Mouse (Mus musculus) lung, adult 18-20 months (tissue): ENCODE results near the gene Nup160.

Experiments
- DNase-seq, 2 experiments: peaks; one replicate each; pipeline ENCODE4 v3.0.0; 2022; ENCODE audit warnings: mixed read lengths in 2 of 2

Nup160 gene

DNA sequence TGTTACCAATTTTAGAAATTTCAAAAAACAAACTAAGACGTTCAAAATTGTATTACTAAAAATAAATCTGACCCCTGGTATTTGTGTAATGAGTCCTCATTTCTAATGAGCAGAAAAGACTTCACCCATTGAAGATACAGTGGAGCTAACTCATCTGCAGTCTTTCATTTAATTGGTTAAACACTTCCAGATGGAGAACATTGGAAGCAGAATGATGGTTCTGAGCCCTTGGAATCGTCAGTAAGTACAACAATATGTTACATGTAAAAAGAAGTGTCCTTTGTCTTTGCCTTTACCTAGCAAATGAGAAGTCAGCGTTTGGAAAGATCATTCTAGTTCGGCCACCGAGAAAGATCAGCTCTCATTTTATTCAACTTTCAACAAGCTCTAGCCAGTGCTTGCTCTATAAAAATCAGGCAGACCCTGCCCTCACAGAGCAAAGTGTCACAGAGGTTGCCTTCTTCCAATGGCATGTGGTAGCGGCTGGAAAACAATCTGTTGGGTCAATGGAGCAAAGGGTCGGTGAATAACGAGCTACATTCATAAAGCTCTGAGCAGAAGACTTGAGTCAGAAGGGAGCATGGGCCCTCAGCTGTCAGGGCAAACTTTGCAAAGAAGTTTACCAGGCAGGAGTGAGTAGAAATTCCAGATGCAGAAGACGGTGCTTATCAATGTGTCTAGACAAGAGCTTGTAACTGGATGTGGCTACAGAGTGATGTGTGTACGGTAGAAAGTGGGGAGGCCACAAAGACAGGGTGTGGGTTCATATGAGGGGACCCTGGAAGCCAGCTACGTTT lies 10.2 kb upstream of the Nup160 start:
- DNase-seq = no peak

DNA sequence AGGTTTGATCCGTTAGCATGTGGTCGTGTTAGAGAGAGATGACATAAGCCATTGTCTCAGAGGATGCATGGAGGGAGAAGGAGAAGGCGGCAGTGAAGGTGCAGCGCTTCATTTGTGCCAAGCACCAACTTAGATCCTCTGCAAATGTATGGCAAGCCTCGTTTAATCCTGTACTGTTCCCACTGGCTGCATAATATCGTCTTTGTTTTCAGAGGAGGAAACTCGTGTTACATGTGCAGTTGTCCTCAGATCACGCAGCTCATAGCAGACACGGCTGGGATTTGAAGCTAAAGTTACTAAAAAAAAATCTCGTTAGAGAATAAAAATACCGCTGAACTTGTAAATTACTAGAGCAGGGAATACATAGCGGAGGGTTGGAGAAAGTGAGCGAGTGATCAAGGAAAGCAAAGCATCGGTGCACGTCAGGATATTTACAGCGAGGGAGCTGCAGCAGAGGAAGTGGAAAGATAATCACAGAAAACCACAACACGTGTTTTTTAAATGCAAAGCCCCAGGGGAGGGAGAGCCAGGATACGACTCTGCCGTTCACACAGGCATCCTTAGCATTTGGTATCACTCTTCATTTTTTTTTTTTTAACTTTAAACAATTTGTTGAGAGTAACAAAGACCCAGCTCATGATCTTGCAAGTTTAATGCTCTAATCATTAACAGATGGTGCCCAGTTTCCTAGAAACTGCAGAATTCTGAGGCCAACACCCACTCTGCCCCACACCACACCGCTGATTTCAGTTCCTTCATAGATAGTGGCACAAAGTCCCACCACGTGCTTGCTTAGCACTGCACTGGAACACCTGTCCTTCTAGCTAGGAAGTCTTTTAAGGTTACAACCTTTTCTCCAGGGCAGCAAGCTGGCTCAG lies 9.4 kb upstream of the Nup160 start:
- no peak for DNase-seq

DNA sequence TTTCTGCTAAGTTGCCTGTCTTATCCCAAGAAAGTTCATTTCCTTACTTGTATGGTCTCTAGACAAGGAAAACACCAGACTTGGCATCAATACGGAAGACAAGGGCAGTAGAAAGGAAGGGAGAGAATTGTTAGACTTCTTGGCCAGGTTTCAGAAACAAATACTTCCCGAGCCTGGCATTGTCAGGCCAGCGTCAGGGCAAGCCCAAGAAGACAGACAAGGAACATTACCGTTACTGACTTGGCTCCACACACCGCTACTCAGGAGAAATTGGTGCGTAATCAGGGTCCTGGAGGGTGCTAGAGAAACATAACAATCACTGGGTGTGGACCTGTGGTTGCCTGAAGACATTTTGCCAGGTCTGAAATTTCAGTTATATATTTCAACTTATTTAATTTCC lies 6.7 kb upstream of the Nup160 start:
- peak; percentile 36 to 69 for DNase-seq

DNA sequence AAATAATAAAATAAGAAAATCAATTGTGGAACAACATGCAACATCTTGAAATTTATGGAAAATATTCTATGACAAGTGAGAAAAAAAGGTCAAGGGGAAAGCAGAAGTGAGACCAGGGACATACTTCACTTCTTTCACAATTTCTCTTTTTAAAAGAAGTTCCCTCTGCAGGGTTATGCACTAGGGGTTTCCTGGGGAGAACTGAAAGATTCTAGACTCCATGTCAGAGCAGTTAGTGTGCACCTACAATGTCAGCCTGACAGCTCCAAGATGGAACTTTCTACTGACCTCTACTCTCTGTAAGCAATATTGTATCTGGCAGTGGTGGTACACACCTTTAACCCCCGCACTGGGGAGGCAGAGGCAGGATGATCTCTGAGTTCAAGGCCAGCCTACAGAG lies 3.7 kb upstream of the Nup160 start:
- DNase-seq = no peak

DNA sequence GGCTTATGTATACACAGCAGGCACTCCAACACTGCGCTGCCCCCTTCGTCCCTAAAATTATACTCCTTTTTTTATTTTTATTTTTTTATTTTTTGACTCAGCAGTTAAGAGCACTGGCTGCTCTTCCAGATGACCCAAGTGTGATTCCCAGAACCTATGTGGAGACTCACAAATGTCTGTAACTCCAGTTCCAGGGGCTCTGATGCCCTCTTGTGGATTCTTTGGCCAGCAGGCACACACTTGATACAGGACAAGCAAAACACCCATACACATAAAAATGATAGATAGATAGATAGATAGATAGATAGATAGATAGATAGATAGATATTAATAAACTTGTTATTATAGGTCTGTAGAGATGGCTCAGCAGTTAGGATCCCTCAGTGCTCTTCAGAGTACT lies 2.5 kb upstream of the Nup160 start:
- no peak for DNase-seq

DNA sequence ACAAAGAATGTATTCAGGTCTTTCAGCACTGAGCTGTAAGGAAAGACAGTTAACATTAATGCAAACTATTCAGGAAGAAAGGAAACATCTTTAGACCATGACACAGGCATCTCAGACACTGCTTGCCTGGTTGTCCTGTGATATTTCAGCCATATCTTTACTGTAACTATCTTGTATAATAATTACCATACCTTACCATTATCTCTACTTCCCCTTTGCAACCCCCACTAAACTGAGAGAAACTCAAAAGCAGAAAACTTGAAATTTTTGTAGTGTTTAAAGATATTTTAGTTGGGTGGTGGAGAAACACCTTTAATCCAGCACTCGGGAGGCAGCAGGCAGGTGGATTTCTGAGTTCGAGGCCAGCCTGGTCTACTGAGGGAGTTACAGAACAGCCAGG lies 1.5 kb upstream of the Nup160 start:
- no peak for DNase-seq

DNA sequence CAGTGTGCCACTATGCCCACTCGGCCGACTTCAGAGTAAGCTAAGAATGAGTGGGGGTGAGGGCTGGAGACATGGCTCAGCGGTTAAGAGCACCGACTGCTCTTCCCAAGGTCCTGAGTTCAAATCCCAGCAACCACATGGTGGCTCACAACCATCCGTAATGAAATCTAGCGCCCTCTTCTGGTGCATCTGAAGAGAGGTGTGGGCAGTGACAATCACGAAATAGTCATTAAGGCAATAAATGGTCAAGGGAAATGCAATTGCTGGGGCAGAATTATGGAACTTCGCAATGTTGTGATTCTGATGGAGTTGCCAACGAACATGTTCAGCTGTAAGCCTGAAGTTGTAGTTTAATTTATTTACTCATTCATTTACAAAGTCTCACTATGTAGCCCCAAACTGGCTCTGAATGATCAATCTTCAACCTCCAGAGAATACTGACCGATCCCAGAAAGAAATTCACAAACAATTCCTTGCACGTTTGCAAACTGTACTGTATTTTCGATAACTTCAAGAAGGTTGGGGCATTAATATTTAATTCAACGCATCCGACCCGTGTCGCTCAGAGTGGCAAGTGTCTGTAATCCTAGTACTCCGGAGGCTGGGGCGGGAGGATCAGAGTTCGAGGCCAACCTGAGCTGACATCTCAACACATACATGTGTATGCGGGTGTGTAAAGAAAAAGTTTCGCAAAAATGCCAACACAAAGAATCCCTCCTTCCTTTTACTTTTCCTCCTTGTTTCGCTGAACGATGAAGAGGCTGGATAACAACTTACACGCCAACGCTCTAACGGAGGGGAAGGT lies 1.4 kb downstream of the Nup160 start:
- no peak for DNase-seq

DNA sequence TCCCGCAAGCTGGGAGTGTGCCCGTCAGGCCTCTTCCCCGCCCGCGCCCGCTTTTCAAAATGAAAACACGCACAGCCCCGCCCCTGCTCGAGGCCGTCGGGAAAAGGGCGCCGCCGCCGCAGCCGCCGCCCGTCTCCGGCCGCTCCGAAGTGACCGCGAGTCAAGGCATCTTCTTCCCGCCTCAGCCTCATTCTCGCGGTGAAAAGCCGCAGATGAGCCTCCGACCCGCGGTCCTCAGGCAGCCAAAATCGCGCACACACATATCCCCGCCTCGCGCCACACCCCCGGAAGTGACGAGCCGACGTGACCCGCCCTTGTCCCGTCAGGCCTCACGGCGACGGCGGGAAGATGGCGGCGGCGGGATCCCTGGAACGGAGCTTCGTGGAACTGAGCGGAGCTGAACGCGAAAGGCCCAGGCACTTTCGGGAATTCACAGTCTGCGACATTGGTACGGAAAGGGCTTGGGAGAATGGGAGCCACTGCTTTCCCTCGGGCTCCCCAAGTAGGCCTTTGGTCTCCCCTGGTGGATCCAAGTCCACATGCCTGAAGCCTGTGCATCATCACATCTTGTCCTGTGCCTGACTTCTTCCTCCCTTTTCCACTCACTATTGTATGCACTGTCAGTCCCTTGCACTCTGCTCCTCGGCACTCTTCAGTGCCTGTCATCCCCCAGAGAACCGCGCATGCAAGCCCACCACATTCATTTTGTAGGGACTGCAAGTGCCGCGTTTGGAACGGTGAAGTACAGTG lies 2.2 kb downstream of the Nup160 start:
- DNase-seq = peak; percentile 92 to 93

DNA sequence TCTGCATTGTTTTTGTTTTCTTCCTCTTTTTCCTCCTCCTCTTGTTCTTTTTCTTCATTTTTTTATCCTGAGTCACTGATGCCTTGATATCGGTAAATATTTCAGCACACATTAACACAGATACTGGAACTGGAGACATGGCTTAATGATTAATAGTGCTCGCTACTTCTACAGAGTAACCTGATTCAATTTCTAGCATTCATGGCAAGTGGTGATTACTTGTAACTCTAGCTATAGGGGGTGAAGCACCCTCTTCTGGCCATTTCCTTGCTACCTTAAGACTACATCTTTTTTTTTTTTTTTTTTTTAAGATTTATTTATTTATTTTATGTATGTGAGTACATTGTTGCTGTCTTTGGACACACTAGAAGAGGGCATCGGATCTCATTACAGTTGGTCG lies 23.9 kb downstream of the Nup160 start:
- no peak for DNase-seq

DNA sequence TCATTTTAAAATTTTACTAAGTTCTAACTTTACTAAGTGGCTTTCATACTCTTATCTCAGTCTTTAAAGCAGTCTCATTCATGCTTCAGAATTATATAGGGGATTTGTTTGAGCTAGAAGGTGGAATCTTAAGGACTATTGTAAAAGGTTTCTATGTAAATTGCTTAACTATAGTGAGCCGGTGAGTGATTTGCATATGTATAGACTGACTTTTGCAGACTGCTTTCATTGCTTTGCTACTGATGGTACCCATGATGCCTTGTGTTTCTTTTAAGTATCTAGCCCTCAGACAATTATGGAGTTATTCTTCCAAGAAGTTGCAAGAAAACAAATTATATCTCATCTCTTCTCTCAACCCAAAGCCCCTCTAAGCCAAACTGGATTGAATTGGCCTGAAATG lies 31.5 kb downstream of the Nup160 start:
- DNase-seq = no peak

DNA sequence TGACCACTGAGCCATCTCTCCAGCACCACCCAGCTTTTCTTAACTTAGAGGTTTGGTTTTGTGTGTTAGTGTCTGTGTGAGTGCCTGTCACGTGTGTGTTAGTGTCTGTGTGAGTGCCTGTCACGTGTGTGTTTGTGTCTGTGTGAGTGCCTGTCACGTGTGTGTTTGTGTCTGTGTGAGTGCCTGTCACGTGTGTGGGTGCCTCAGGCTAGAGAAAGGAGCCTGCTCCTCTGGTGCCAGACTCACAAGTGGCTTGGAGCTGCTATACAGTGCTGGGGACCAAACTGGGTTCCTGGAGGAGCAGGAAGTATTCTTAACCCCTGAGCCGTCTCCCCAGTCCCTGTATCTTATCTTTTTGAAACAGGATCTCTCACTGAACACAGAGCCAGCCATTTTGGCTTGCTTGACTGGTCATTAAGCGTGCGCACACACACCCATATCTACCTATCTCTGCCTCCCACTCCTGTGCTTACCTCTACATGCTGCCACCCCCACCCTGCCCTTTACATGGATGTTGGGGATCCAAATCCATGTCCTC lies 38.6 kb downstream of the Nup160 start:
- no peak for DNase-seq

DNA sequence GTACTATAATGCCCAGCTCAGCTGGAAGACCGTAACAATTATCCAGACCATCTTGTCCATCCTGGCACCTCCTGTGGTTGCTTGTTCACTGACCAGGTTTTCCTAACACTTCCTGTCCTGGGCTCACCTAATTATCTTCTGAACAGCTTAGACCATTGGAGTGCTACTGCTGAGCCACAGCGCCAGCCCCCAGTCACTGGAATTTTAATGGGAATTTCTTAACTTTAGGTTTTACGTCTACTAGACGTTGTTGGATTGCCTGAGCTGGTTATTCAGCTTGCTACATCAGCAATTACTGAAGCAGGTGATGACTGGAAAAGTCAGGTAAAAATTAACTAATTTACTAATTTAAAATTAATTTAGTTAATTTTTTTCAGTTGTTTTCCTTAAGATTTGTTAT lies 40.4 kb downstream of the Nup160 start:
- DNase-seq = no peak

DNA sequence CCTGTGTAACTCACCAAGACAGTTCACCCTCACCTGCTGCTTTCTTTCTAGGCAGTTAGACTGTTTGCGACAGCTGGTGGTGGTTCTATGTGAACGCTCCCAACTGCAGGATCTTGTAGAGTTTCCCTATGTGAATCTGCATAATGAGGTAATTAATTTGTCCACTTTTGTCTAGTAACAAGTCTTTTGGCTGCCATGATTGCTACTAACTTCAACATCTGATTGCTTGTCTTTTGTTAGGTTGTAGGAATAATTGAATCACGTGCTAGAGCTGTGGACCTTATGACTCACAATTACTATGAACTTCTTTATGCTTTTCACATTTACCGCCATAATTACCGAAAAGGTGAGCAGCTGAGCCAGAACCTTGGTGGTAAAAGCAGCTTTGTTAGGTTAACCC lies 40.9 kb downstream of the Nup160 start:
- DNase-seq = no peak

DNA sequence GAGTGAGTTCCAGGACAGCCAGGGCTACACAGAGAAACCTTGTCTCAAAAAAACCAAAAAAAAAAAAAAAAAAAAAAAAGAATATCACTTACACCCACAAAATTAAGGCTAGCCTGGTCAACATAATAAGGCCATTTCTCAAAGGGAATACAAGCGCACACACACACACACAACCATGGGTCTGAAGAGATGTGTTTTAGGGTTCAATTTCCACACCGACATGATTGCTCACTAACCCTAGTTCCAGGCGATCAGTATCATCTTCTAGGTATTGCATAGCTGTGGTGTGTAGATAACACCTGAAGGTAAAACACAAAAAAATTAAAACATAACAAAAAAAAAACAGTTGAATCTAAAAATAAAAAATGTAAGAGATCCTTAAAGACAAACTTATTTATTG lies 49.8 kb downstream of the Nup160 start:
- no peak for DNase-seq

DNA sequence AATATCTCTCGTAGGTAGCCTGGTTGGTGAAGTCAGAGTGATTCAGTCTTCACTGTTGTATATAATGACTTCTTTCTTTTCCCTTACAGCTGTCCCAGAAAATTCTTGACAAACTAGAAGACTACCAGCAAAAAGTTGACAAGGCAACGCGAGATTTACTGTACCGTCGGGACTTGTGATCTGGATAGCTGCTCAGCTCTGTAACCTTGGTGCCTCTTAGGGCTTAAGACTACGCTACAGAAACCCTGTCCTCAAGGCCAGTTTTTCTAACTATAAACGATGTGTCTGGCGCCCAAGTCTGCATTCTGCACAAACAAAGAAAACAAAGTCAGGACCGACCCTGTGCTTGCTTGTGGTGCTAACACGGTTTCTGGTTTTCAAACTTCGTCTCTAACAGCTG lies 58.3 kb downstream of the Nup160 start:
- no peak for DNase-seq

DNA sequence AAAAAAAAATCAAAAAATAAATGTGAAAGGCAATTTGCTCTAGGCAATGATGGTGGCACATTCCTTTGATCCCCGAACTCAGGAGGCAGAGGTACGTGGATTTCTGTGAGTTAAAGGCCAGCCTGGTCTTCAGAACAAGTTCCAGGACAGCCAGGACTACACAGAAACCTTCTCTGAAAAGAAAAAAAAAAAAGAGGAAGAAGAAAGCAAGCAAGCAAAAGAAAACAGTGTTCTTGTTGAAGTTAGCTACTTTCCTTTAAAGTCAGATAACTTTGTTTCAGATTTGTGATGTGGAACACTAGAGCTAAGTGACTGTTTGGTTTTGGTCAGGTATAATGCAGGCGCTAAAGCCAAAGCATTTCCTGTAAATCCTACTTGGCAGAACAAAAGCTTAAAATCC lies 61.8 kb downstream of the Nup160 start:
- no peak for DNase-seq

DNA sequence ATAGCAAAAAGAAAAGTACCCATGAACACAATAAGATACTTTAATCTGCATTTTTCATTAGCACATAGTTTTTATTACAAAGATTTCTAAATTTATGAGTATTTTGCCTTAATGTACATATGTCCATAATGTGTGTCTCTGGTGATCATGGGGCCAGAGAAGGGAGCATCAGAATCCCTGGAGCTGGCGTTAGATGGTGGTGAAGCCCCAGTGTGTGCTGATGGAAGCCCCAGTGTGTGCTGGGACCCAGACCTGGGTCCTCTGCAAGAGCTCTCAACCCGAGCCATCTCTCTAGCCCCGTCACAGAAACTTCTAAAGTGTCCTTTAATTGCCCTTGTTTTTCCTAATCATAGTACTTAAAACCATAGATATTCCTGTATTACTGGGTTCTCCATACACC lies 62.3 kb downstream of the Nup160 start:
- no peak for DNase-seq

DNA sequence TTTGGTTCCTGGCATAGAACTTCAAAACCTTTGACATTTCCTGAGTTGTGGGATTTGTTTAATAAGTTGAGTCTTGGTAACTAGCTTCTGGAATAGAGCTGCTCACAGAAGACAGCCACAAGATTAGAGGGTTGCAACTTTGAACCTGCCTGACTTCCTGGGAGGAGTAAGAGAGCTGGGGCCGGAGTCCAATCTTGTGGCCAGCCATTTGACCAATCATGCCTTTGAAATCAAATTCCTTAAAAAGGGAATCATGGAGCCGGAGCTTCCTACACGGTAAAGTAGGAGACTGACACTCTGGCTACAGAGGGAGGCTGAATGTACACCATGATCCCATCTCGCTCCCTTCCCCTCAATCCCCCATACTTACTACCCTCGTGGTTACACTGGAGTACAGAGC lies 62.9 kb downstream of the Nup160 start:
- no peak for DNase-seq

DNA sequence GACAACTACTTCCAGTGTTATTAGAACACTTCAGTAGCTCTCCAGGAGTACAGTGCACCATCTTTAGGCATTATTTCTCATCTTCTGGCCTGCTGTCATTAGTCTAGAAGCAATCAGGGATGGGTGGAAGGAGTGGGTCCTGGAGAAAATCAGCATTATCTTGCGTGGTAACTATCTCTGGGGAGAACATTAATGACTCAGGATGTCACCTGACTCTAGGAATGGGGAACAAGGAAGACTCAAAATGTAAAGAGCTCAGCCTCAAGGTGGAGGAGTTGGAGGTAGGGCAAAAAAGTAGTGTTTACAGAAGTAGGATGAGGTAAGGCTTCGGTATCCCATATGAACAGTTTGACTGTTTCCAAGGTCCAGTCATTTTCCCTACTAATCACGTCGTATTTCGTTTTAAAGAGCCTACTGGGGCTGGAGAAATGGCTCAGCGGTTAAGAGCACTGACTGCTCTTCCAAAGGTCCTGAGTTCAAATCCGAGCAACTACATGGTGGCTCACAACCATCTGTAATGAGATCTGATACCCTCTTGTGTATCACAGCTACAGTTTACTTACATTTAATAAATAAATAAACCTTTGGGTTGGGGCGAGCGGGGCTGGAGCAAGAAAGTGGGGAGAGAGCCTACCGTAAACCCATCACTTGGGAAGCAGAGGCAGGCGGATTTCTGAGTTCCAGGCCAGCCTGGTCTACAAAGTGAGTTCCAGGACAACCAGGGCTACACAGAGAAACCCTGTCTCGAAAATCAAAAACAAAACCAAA lies 67.5 kb downstream of the Nup160 start:
- DNase-seq = peak in 1 of 2 experiments; percentile 9

DNA sequence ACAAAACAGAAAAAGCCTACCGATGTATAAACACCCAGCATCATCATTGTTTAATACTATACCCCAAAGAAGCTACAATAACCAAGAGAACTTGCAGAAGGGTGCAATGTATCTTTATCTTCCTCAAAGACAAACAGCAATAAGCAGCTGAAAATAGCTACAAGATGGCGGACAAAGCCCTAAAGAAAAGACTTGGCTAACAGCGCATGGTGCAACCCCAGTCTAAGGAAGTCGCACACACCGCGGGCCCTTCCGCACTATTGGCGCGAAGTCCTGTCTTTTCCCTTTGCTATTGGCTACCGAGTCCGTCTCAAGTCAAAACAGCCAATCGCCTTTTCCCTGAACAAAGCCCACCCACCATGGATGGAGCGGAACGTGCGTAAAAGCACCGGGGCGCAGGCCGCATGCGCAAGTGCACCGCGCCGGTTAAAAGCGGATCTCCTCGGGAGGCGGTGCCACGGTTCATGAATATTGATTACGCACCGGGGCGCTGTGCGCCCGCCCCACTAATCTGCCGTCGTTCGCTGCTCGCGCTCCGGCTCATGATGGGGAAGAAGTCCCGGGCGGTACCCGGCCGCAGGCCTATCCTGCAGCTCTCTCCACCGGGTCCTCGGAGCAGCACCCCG lies 68.2 kb downstream of the Nup160 start, which contains the start of gene Fnbp4:
TSS of gene Fnbp4 (plus strand) at position 318 of the 626 bp plus-strand sequence.
- peak; percentile 99 for DNase-seq
